Mouse (Mus musculus) Patski (cell line): ENCODE measurements around the gene Xntrpc. TPM values are rescaled to one million over a fixed set of nuclear protein-coding genes. Genes with fewer than 3 reads are reported as not detected.
"Not testable (repeated sequence)": the region's sequence is repeated elsewhere in the genome, so short reads cannot be mapped to it uniquely, and the experiment has no call there.

ENCODE experiments used
- ATAC-seq: fragments of 100-300 bp; one replicate; pipeline ENCODE4 v1.8.0; 2021
- CTCF ChIA-PET: fragments of 350-600 bp; sonication (Branson Sonifier 250); formaldehyde crosslinking; loops from one replicate; lab custom pipeline; 2022; ENCODE audit warnings: inconsistent platforms; lab: Charles Lee
- POLR2A ChIA-PET: fragments of 350-600 bp; sonication (Branson Sonifier 250); formaldehyde crosslinking; loops from one replicate; lab custom pipeline; 2022; ENCODE audit warnings: antibody characterized with exemption, inconsistent platforms; lab: Charles Lee
- DNase-seq: peaks from one replicate; pipeline ENCODE4 v3.0.0-alpha.2; 2011; ENCODE audit warnings: low read depth, low spot score
- H3K27me3 ChIP-seq: fragments of 371-371 bp; one replicate; pipeline ENCODE4 v1.5.1; 2021
- CTCF ChIP-seq: fragments of 100-300 bp; IDR thresholded peaks from one replicate; pipeline ENCODE4 v1.5.1; 2021
- in situ Hi-C: fragments of 300-500 bp; cut with MboI; formaldehyde crosslinking; loops from 3 replicates; pipeline ENCODE4 v1.11.1; 2018; ENCODE audit warnings: low pct_unique_long_range_greater_than_20kb, mixed read lengths
- polyA plus RNA-seq: library from polyadenylated mRNA; unstranded; gene quantifications from one replicate; pipeline ENCODE4 v1.2.3, GENCODE M21; 2021

The Xntrpc gene
- 0.24 TPM for polyA plus RNA-seq

GRCm38 (mm10) chr7:102065046-102065891 lies at the start of gene Xntrpc, which contains the start of the genes Rnf121 and Xndc1:
Gene Xntrpc, plus strand, starts transcription at chr7:102065713.
Gene Rnf121, minus strand, starts transcription at chr7:102065469.
Gene Xndc1, plus strand, starts transcription at chr7:102065511.
- H3K27me3 ChIP-seq, result no peaks in the 10 kb centered on the region
- CTCF ChIA-PET, result interaction anchor here (1.1 kb wide), 1 partner anchor 145 kb away, joined by 3 read pairs; no protein-coding TSS in a partner anchor
- DNase-seq (peak; percentile 64), ATAC-seq (peak; percentile 96)
- POLR2A ChIA-PET, result interaction anchor here (0.9 kb wide), 1 partner anchor 9 kb away, joined by 4 read pairs; no protein-coding TSS in a partner anchor
- in situ Hi-C loops, result no loop called here
- no peak for TF ChIP-seq CTCF

GRCm38 (mm10) chr7:102016936-102017335 lies 48.6 kb upstream of the Xntrpc start:
- no peak for DNase-seq
- H3K27me3 ChIP-seq, result no peaks in the 10 kb centered on the region
- no peak for ATAC-seq
- no peak for TF ChIP-seq CTCF
- in situ Hi-C loops, result no loop called here
- ChIA-PET CTCF (interaction anchor here (0.7 to 2.9 kb wide), 3 partner anchors 11 to 33 kb away, joined by 3 to 10 read pairs (median 3); no protein-coding TSS in a partner anchor), POLR2A (no interaction called here)

GRCm38 (mm10) chr7:102017452-102017851 lies 48.1 kb upstream of the Xntrpc start:
- TF ChIP-seq CTCF, result no peak
- no peak for DNase-seq
- ChIA-PET CTCF (interaction anchor here (0.9 to 2.9 kb wide), 2 partner anchors 12 to 19 kb away, joined by 3 to 10 read pairs; no protein-coding TSS in a partner anchor), POLR2A (no interaction called here)
- in situ Hi-C loops, result no loop called here
- ATAC-seq, result no peak
- no peaks in the 10 kb centered on the region for H3K27me3 ChIP-seq

- DNase-seq, result no peak
- no peaks in the 10 kb centered on the region for H3K27me3 ChIP-seq
- no peak for ATAC-seq
- ChIA-PET CTCF (interaction anchor here (0.9 to 2.9 kb wide), 2 partner anchors 12 to 19 kb away, joined by 3 to 10 read pairs; no protein-coding TSS in a partner anchor), POLR2A (no interaction called here)
- in situ Hi-C loops, result no loop called here
- no peak for TF ChIP-seq CTCF
Measured at GRCm38 (mm10) chr7:102018034-102018433, 47.5 kb upstream of the Xntrpc start.

GRCm38 (mm10) chr7:102018590-102018989 lies 46.9 kb upstream of the Xntrpc start, which contains the start of gene Il18bp:
Gene Il18bp, minus strand, starts transcription at chr7:102018690.
- CTCF ChIA-PET, result interaction anchor here (2.9 kb wide), 1 partner anchor 20 kb away, joined by 10 read pairs; no protein-coding TSS in a partner anchor
- DNase-seq (no peak), ATAC-seq (no peak)
- POLR2A ChIA-PET, result no interaction called here
- H3K27me3 ChIP-seq, result no peaks in the 10 kb centered on the region
- in situ Hi-C loops, result no loop called here
- TF ChIP-seq CTCF, result no peak

- no peak for TF ChIP-seq CTCF
- in situ Hi-C loops, result no loop called here
- no peak for DNase-seq
- ChIA-PET POLR2A (no interaction called here), CTCF (interaction anchor here (2.9 kb wide), 1 partner anchor 21 kb away, joined by 10 read pairs; no protein-coding TSS in a partner anchor)
- ATAC-seq, result no peak
- H3K27me3 ChIP-seq, result no peaks in the 10 kb centered on the region
Measured at GRCm38 (mm10) chr7:102019362-102019761, 46.2 kb upstream of the Xntrpc start.

- POLR2A ChIA-PET, in situ Hi-C loops, DNase-seq, H3K27me3 ChIP-seq, CTCF ChIA-PET, ATAC-seq: not testable (repeated sequence)
Measured at GRCm38 (mm10) chr7:102020934-102021333, 44.6 kb upstream of the Xntrpc start.

GRCm38 (mm10) chr7:102023821-102024220 lies 41.7 kb upstream of the Xntrpc start:
- POLR2A ChIA-PET, result interaction anchor here (0.7 kb wide), 1 partner anchor 34 kb away, joined by 4 read pairs; no protein-coding TSS in a partner anchor
- CTCF ChIA-PET, result interaction anchor here (1.5 kb wide), 1 partner anchor 29 kb away, joined by 4 read pairs; no protein-coding TSS in a partner anchor
- in situ Hi-C loops, result no loop called here
- no peak for DNase-seq
- no peaks in the 10 kb centered on the region for H3K27me3 ChIP-seq
- no peak for ATAC-seq
- TF ChIP-seq CTCF, result no peak

GRCm38 (mm10) chr7:102025187-102026119 lies 40.1 kb upstream of the Xntrpc start:
- CTCF ChIA-PET, result interaction anchor here (1.0 kb wide), 1 partner anchor 9 kb away, joined by 3 read pairs; no protein-coding TSS in a partner anchor
- no peak for TF ChIP-seq CTCF
- DNase-seq (no peak), ATAC-seq (no peak)
- in situ Hi-C loops, result no loop called here
- H3K27me3 ChIP-seq, result no peaks in the 10 kb centered on the region
- POLR2A ChIA-PET, result no interaction called here

- no peak for ATAC-seq
- ChIA-PET CTCF (interaction anchor here (1.0 to 2.3 kb wide), 4 partner anchors 9 to 13 kb away, joined by 3 to 8 read pairs (median 4); no protein-coding TSS in a partner anchor), POLR2A (no interaction called here)
- DNase-seq, result no peak
- peak; percentile 66 for TF ChIP-seq CTCF
- in situ Hi-C loops, result no loop called here
- H3K27me3 ChIP-seq, result no peaks in the 10 kb centered on the region
Measured at GRCm38 (mm10) chr7:102034904-102035303, 30.6 kb upstream of the Xntrpc start.
